Mouse (Mus musculus) embryonic facial prominence, embryonic 14.5 days (tissue): Measurements from ENCODE around the gene Cog7. TPM values are rescaled to one million over a fixed set of nuclear protein-coding genes. Genes with fewer than 3 reads are reported as not detected.

Experiments
- ATAC-seq: fragments of 200-750 bp; cut with Nextera tagmentation; 2 replicates; pipeline ENCODE4 v1.8.0; 2017; ENCODE audit warnings: low read depth, moderate number of reproducible peaks, moderate TSS enrichment
- DNase-seq: peaks from one replicate; pipeline ENCODE4 v3.0.0-alpha.2; 2015; ENCODE audit warnings: low spot score
- H3K27ac ChIP-seq: fragments of 300-500 bp; sonication (generic); replicated peaks from 2 replicates; pipeline ENCODE4 v1.5.1; 2014; ENCODE audit warnings: low read depth, mild to moderate bottlenecking, low read length, moderate library complexity
- H3K27me3 ChIP-seq: fragments of 300-500 bp; sonication (generic); replicated peaks from 2 replicates; pipeline ENCODE4 v1.6.1; 2014; ENCODE audit warnings: low read length; ENCODE audit not compliant: control insufficient read depth, insufficient read depth
- H3K36me3 ChIP-seq: fragments of 300-500 bp; sonication (generic); 2 replicates; pipeline ENCODE4 v1.6.1; 2014; ENCODE audit warnings: low read length, mixed read lengths; ENCODE audit not compliant: control insufficient read depth, insufficient read depth
- H3K4me1 ChIP-seq: fragments of 300-500 bp; sonication (generic); 2 replicates; pipeline ENCODE4 v1.6.1; 2014; ENCODE audit warnings: antibody characterized with exemption, low read length; ENCODE audit not compliant: control insufficient read depth, insufficient read depth
- H3K4me2 ChIP-seq: fragments of 300-500 bp; sonication (generic); 2 replicates; pipeline ENCODE4 v1.6.1; 2014; ENCODE audit warnings: low read depth, mild to moderate bottlenecking, low read length, moderate library complexity, mixed read lengths
- H3K4me3 ChIP-seq: fragments of 300-500 bp; sonication (generic); 2 replicates; pipeline ENCODE4 v1.5.1; 2014; ENCODE audit warnings: low read depth, mild to moderate bottlenecking, low read length
- H3K9ac ChIP-seq: fragments of 300-500 bp; sonication (generic); 2 replicates; pipeline ENCODE4 v1.6.1; 2014; ENCODE audit warnings: low read depth, mild to moderate bottlenecking, low read length, moderate library complexity, mixed read lengths
- H3K9me3 ChIP-seq: fragments of 300-500 bp; sonication (generic); 2 replicates; pipeline ENCODE4 v1.6.1; 2016; ENCODE audit warnings: low read length; ENCODE audit not compliant: control insufficient read depth
- WGBS: fragments of 180-500 bp; shearing (Covaris S2); extraction: QIAGEN DNeasy Blood & Tissue Kit; methylation state at CpG from one replicate; pipeline ENCODE4 v1.1.7; 2014; 5-methylcytosine and 5-hydroxymethylcytosine counted together
- polyA plus RNA-seq: library from polyadenylated mRNA; unstranded; fragments of >200 nt; fragmentation: Nextera tagmentation; extraction: Ambion mirVana; gene quantifications from 2 replicates; pipeline ENCODE4 v1.2.1, GENCODE M21; 2014

The Cog7 gene
- polyA plus RNA-seq, 1 experiment from 2014 or later, result 11.4 TPM

- DNase-seq (no peak), ATAC-seq (no peak)
- Histone ChIP-seq H3K9ac (no peak overlapping the region), H3K4me2 (no peak overlapping the region), H3K9me3 (no peaks in the 10 kb centered on the region), H3K27me3 (no peaks in the 10 kb centered on the region), H3K36me3 (peaks cover 20% of the 10 kb centered on the region), H3K4me1 (peaks cover 5% of the 10 kb centered on the region; the same call in 1 of the 2 replicates), H3K27ac (no peak overlapping the region), H3K4me3 (no peak overlapping the region)
- 92% methylated on average over 2 of the region's 2 CpGs for WGBS
These were observed 39.1 kb downstream of the Cog7 start for GRCm38 (mm10) chr7:121942371-121942770.

GRCm38 (mm10) chr7:121941640-121942039 is 39.9 kb downstream of the Cog7 start:
- no peak overlapping the region for H3K27ac ChIP-seq
- H3K9me3 ChIP-seq, result no peaks in the 10 kb centered on the region
- no peak for ATAC-seq
- WGBS, result 82% methylated on average over 3 of the region's 3 CpGs
- no peak overlapping the region for H3K9ac ChIP-seq
- H3K36me3 ChIP-seq, result peaks cover 20% of the 10 kb centered on the region
- H3K4me2 ChIP-seq, result no peak overlapping the region
- no peak overlapping the region for H3K4me3 ChIP-seq
- H3K4me1 ChIP-seq, result peaks cover 5% of the 10 kb centered on the region; the same call in 1 of the 2 replicates
- no peaks in the 10 kb centered on the region for H3K27me3 ChIP-seq
- DNase-seq, result no peak

GRCm38 (mm10) chr7:121941016-121941415 is 40.5 kb downstream of the Cog7 start:
- Histone ChIP-seq H3K36me3 (peaks cover 20% of the 10 kb centered on the region), H3K27ac (no peak overlapping the region), H3K4me2 (no peak overlapping the region), H3K9me3 (no peaks in the 10 kb centered on the region), H3K4me1 (peaks cover 9% of the 10 kb centered on the region; the same call in 1 of the 2 replicates), H3K27me3 (no peaks in the 10 kb centered on the region), H3K4me3 (no peak overlapping the region), H3K9ac (no peak overlapping the region)
- ATAC-seq (no peak), DNase-seq (no peak)
- WGBS, result 76% methylated on average over 3 of the region's 3 CpGs

GRCm38 (mm10) chr7:121939729-121940128 is 41.8 kb downstream of the Cog7 start:
- WGBS, result 50% methylated on average over 4 of the region's 4 CpGs
- H3K9ac ChIP-seq, result no peak overlapping the region
- H3K27me3 ChIP-seq, result no peaks in the 10 kb centered on the region
- H3K27ac ChIP-seq, result no peak overlapping the region
- no peak overlapping the region for H3K4me2 ChIP-seq
- H3K9me3 ChIP-seq, result no peaks in the 10 kb centered on the region
- peak; percentile 48; the same call in 1 of the 2 replicates for ATAC-seq
- peak; percentile 63 for DNase-seq
- peaks cover 12% of the 10 kb centered on the region; the same call in 1 of the 2 replicates for H3K4me1 ChIP-seq
- peaks cover 27% of the 10 kb centered on the region for H3K36me3 ChIP-seq
- H3K4me3 ChIP-seq, result no peak overlapping the region

GRCm38 (mm10) chr7:121939244-121939643 is 42.3 kb downstream of the Cog7 start:
- Histone ChIP-seq H3K9me3 (no peaks in the 10 kb centered on the region), H3K27me3 (no peaks in the 10 kb centered on the region), H3K4me1 (peaks cover 12% of the 10 kb centered on the region; the same call in 1 of the 2 replicates), H3K9ac (no peak overlapping the region), H3K36me3 (peaks cover 28% of the 10 kb centered on the region), H3K27ac (no peak overlapping the region), H3K4me3 (no peak overlapping the region), H3K4me2 (no peak overlapping the region)
- no peak for ATAC-seq
- no peak for DNase-seq
- WGBS, result 72% methylated on average over 6 of the region's 6 CpGs

GRCm38 (mm10) chr7:121938124-121938891 is 43.2 kb downstream of the Cog7 start:
- Histone ChIP-seq H3K36me3 (peaks cover 24% of the 10 kb centered on the region), H3K9me3 (no peaks in the 10 kb centered on the region), H3K27me3 (no peaks in the 10 kb centered on the region), H3K4me3 (no peak overlapping the region), H3K9ac (no peak overlapping the region), H3K4me2 (no peak overlapping the region), H3K27ac (no peak overlapping the region), H3K4me1 (peaks cover 12% of the 10 kb centered on the region; the same call in 1 of the 2 replicates)
- no peak for ATAC-seq
- 72% methylated on average over 7 of the region's 8 CpGs for WGBS
- DNase-seq, result no peak

GRCm38 (mm10) chr7:121936861-121937630 is 44.5 kb downstream of the Cog7 start:
- Histone ChIP-seq H3K4me2 (no peak overlapping the region), H3K4me3 (no peak overlapping the region), H3K9me3 (no peaks in the 10 kb centered on the region), H3K27ac (peak overlapping the region; percentile 23; the same call in 1 of the 2 replicates), H3K36me3 (peaks cover 17% of the 10 kb centered on the region; the same call in 1 of the 2 replicates), H3K9ac (0 out of 2 replicates have a peak overlapping the region, but pooled peaks have one; percentile 21), H3K27me3 (no peaks in the 10 kb centered on the region), H3K4me1 (peaks cover 12% of the 10 kb centered on the region; the same call in 1 of the 2 replicates)
- 49% methylated on average over 14 of the region's 14 CpGs for WGBS
- DNase-seq (peak; percentile 34), ATAC-seq (peak; percentile 15; the same call in 1 of the 2 replicates)

- ATAC-seq, result no peak
- peaks cover 15% of the 10 kb centered on the region; the same call in 1 of the 2 replicates for H3K36me3 ChIP-seq
- H3K4me3 ChIP-seq, result no peak overlapping the region
- no peak overlapping the region for H3K27ac ChIP-seq
- WGBS, result 66% methylated on average over 12 of the region's 12 CpGs
- no peak overlapping the region for H3K9ac ChIP-seq
- peaks cover 12% of the 10 kb centered on the region; the same call in 1 of the 2 replicates for H3K4me1 ChIP-seq
- H3K4me2 ChIP-seq, result no peak overlapping the region
- H3K9me3 ChIP-seq, result no peaks in the 10 kb centered on the region
- H3K27me3 ChIP-seq, result no peaks in the 10 kb centered on the region
- DNase-seq, result peak; percentile 47
These were observed 45.4 kb downstream of the Cog7 start for GRCm38 (mm10) chr7:121935906-121936794.
